Mouse (Mus musculus) limb, embryonic 13.5 days (tissue): ENCODE measurements at regions not wholly inside any gene's neighbourhood (a gene's known extent, or its start where the extent isn't known, plus 50 kb on each side); places are given as distances from the start of the nearest gene placed in this dataset.

Experiments used
- ATAC-seq: fragments of 200-750 bp; cut with Nextera tagmentation; 2 replicates; pipeline ENCODE4 v1.8.0; 2017; ENCODE audit warnings: low read depth, moderate number of reproducible peaks, moderate TSS enrichment; ENCODE audit not compliant: low FRiP score
- H3K27ac ChIP-seq: fragments of 300-500 bp; sonication (generic); 2 replicates; pipeline ENCODE4 v1.5.1; 2015; ENCODE audit warnings: inconsistent platforms, mild to moderate bottlenecking, moderate library complexity
- H3K27me3 ChIP-seq: fragments of 300-500 bp; sonication (generic); 2 replicates; pipeline ENCODE4 v1.6.1; 2015; ENCODE audit warnings: mild to moderate bottlenecking, inconsistent platforms
- H3K36me3 ChIP-seq: fragments of 300-500 bp; sonication (generic); 2 replicates; pipeline ENCODE4 v1.6.1; 2015; ENCODE audit warnings: inconsistent platforms, mild to moderate bottlenecking, moderate library complexity
- H3K4me1 ChIP-seq: fragments of 300-500 bp; sonication (generic); 2 replicates; pipeline ENCODE4 v1.6.1; 2015; ENCODE audit warnings: inconsistent platforms
- H3K4me2 ChIP-seq: fragments of 300-500 bp; sonication (generic); replicated peaks from 2 replicates; pipeline ENCODE4 v1.6.1; 2015; ENCODE audit warnings: inconsistent platforms, mild to moderate bottlenecking, moderate library complexity
- H3K4me3 ChIP-seq: fragments of 300-500 bp; sonication (generic); 2 replicates; pipeline ENCODE4 v1.5.1; 2015; ENCODE audit warnings: moderate library complexity, mild to moderate bottlenecking, inconsistent platforms
- H3K9ac ChIP-seq: fragments of 300-500 bp; sonication (generic); 2 replicates; pipeline ENCODE4 v1.6.1; 2015; ENCODE audit warnings: mild to moderate bottlenecking, inconsistent platforms
- H3K9me3 ChIP-seq: fragments of 300-500 bp; sonication (generic); 2 replicates; pipeline ENCODE4 v1.6.1; 2016; ENCODE audit warnings: inconsistent platforms
- WGBS: fragments of 180-500 bp; shearing (Covaris S2); methylation state at CpG from one replicate; pipeline ENCODE4 v1.1.7; 2015; 5-methylcytosine and 5-hydroxymethylcytosine counted together

GRCm38 (mm10) chr10:17552277-17552676, 170.7 kb upstream of the Cited2 start:
- Histone ChIP-seq H3K9me3 (no peaks in the 10 kb centered on the region), H3K4me1 (no peaks in the 10 kb centered on the region), H3K4me2 (no peak overlapping the region), H3K4me3 (no peak overlapping the region), H3K36me3 (no peaks in the 10 kb centered on the region), H3K9ac (no peak overlapping the region), H3K27me3 (no peaks in the 10 kb centered on the region), H3K27ac (no peak overlapping the region)
- no peak for ATAC-seq

GRCm38 (mm10) chr10:17556391-17556790, 166.6 kb upstream of the Cited2 start:
- Histone ChIP-seq H3K4me2 (no peak overlapping the region), H3K9ac (no peak overlapping the region), H3K4me3 (no peak overlapping the region), H3K9me3 (no peaks in the 10 kb centered on the region), H3K27me3 (no peaks in the 10 kb centered on the region), H3K4me1 (peaks cover 15% of the 10 kb centered on the region), H3K36me3 (no peaks in the 10 kb centered on the region), H3K27ac (no peak overlapping the region)
- WGBS, result 79% methylated on average over 4 of the region's 4 CpGs
- no peak for ATAC-seq

- Histone ChIP-seq H3K4me2 (no peak overlapping the region), H3K27ac (0 out of 2 replicates have a peak overlapping the region, but pooled peaks have one; percentile 2), H3K9ac (no peak overlapping the region), H3K36me3 (no peaks in the 10 kb centered on the region), H3K4me1 (peaks cover 20% of the 10 kb centered on the region), H3K9me3 (no peaks in the 10 kb centered on the region), H3K4me3 (no peak overlapping the region), H3K27me3 (no peaks in the 10 kb centered on the region)
- WGBS, result 60% methylated on average over 5 of the region's 5 CpGs
- ATAC-seq, result peak; percentile 63; the same call in 1 of the 2 replicates
These were observed 163.6 kb upstream of the Cited2 start for GRCm38 (mm10) chr10:17559370-17559955.

- Histone ChIP-seq H3K9me3 (no peaks in the 10 kb centered on the region), H3K4me3 (no peak overlapping the region), H3K4me2 (no peak overlapping the region), H3K36me3 (no peaks in the 10 kb centered on the region), H3K9ac (no peak overlapping the region), H3K27ac (0 out of 2 replicates have a peak overlapping the region, but pooled peaks have one; percentile 2), H3K27me3 (no peaks in the 10 kb centered on the region), H3K4me1 (peaks cover 20% of the 10 kb centered on the region)
- 29% methylated on average over 3 of the region's 3 CpGs for WGBS
- ATAC-seq, result no peak
These were observed 163.0 kb upstream of the Cited2 start for GRCm38 (mm10) chr10:17559980-17560379.

- WGBS, result 69% methylated on average over 7 of the region's 7 CpGs
- Histone ChIP-seq H3K4me1 (peaks cover 20% of the 10 kb centered on the region), H3K9ac (no peak overlapping the region), H3K36me3 (no peaks in the 10 kb centered on the region), H3K4me3 (no peak overlapping the region), H3K27me3 (no peaks in the 10 kb centered on the region), H3K4me2 (no peak overlapping the region), H3K9me3 (no peaks in the 10 kb centered on the region), H3K27ac (no peak overlapping the region)
- no peak for ATAC-seq
These were observed 161.6 kb upstream of the Cited2 start for GRCm38 (mm10) chr10:17561466-17561865.

- WGBS, result 85% methylated on average over 5 of the region's 5 CpGs
- ATAC-seq, result no peak
- H3K27ac ChIP-seq, result no peak overlapping the region
These were observed 161.0 kb upstream of the Cited2 start for GRCm38 (mm10) chr10:17561977-17562376.

GRCm38 (mm10) chr10:17562410-17563350, 160.3 kb upstream of the Cited2 start:
- peak; percentile 55 for ATAC-seq
- WGBS, result 57% methylated on average over 7 of the region's 7 CpGs
- H3K27ac ChIP-seq, result no peak overlapping the region
- H3K4me1 ChIP-seq, result peaks cover 20% of the 10 kb centered on the region
- no peaks in the 10 kb centered on the region for H3K36me3 ChIP-seq
- no peak overlapping the region for H3K9ac ChIP-seq
- no peaks in the 10 kb centered on the region for H3K27me3 ChIP-seq
- H3K4me3 ChIP-seq, result no peak overlapping the region
- H3K4me2 ChIP-seq, result no peak overlapping the region
- no peaks in the 10 kb centered on the region for H3K9me3 ChIP-seq

More at GRCm38 (mm10) chr10:17561977-17562376, 161.0 kb upstream of the Cited2 start:
- no peak overlapping the region for H3K9ac ChIP-seq
- no peaks in the 10 kb centered on the region for H3K27me3 ChIP-seq
- no peaks in the 10 kb centered on the region for H3K36me3 ChIP-seq
- no peak overlapping the region for H3K4me2 ChIP-seq
- no peak overlapping the region for H3K4me3 ChIP-seq
- H3K4me1 ChIP-seq, result peaks cover 20% of the 10 kb centered on the region
- no peaks in the 10 kb centered on the region for H3K9me3 ChIP-seq

GRCm38 (mm10) chr10:17563351-17563749, 159.7 kb upstream of the Cited2 start:
- Histone ChIP-seq H3K4me1 (peaks cover 20% of the 10 kb centered on the region), H3K4me3 (no peak overlapping the region), H3K9ac (no peak overlapping the region), H3K27me3 (no peaks in the 10 kb centered on the region), H3K27ac (no peak overlapping the region), H3K4me2 (no peak overlapping the region), H3K36me3 (no peaks in the 10 kb centered on the region), H3K9me3 (no peaks in the 10 kb centered on the region)
- WGBS, result 65% methylated on average over 4 of the region's 4 CpGs
- no peak for ATAC-seq

GRCm38 (mm10) chr10:17564895-17565620, 158.0 kb upstream of the Cited2 start:
- no peaks in the 10 kb centered on the region for H3K27me3 ChIP-seq
- H3K9me3 ChIP-seq, result no peaks in the 10 kb centered on the region
- H3K4me1 ChIP-seq, result peaks cover 10% of the 10 kb centered on the region
- no peak overlapping the region for H3K27ac ChIP-seq
- no peak overlapping the region for H3K4me2 ChIP-seq
- no peaks in the 10 kb centered on the region for H3K36me3 ChIP-seq
- WGBS, result 51% methylated on average over 6 of the region's 6 CpGs
- no peak for ATAC-seq
- no peak overlapping the region for H3K9ac ChIP-seq
- H3K4me3 ChIP-seq, result no peak overlapping the region

- peaks cover 5% of the 10 kb centered on the region for H3K4me1 ChIP-seq
- no peaks in the 10 kb centered on the region for H3K27me3 ChIP-seq
- H3K9me3 ChIP-seq, result no peaks in the 10 kb centered on the region
- no peak overlapping the region for H3K27ac ChIP-seq
- no peaks in the 10 kb centered on the region for H3K36me3 ChIP-seq
- H3K4me3 ChIP-seq, result no peak overlapping the region
- H3K4me2 ChIP-seq, result no peak overlapping the region
- no peak for ATAC-seq
- WGBS, result 83% methylated on average over 5 of the region's 5 CpGs
- no peak overlapping the region for H3K9ac ChIP-seq
These were observed 156.0 kb upstream of the Cited2 start for GRCm38 (mm10) chr10:17566975-17567374.

GRCm38 (mm10) chr10:17567631-17568030, 155.4 kb upstream of the Cited2 start:
- no peaks in the 10 kb centered on the region for H3K9me3 ChIP-seq
- H3K27me3 ChIP-seq, result no peaks in the 10 kb centered on the region
- no peaks in the 10 kb centered on the region for H3K36me3 ChIP-seq
- no peak overlapping the region for H3K4me2 ChIP-seq
- no peak overlapping the region for H3K27ac ChIP-seq
- no peak overlapping the region for H3K4me3 ChIP-seq
- WGBS, result 83% methylated on average over 3 of the region's 3 CpGs
- H3K4me1 ChIP-seq, result peaks cover 5% of the 10 kb centered on the region
- H3K9ac ChIP-seq, result no peak overlapping the region
- ATAC-seq, result no peak

GRCm38 (mm10) chr10:17569577-17570113, 153.4 kb upstream of the Cited2 start:
- Histone ChIP-seq H3K27me3 (no peaks in the 10 kb centered on the region), H3K27ac (no peak overlapping the region), H3K36me3 (no peaks in the 10 kb centered on the region), H3K4me2 (no peak overlapping the region), H3K4me1 (no peaks in the 10 kb centered on the region), H3K9ac (no peak overlapping the region), H3K4me3 (no peak overlapping the region), H3K9me3 (no peaks in the 10 kb centered on the region)
- no peak for ATAC-seq
- 84% methylated on average over 6 of the region's 6 CpGs for WGBS
